Mouse (Mus musculus) G1E (cell line): Measurements from ENCODE around the gene Adgrg6. TPM values are rescaled to one million over a fixed set of nuclear protein-coding genes. Genes with fewer than 3 reads are reported as not detected.

Experiments
- ATAC-seq: 2 replicates; pipeline ENCODE4 v1.8.0; 2016; ENCODE audit warnings: mild to moderate bottlenecking; ENCODE audit not compliant: insufficient number of reproducible peaks, poor library complexity, low FRiP score, severe bottlenecking; ENCODE audit errors: extremely low read depth
- DNase-seq: peaks from one replicate; pipeline ENCODE4 v3.0.0; 2012; ENCODE audit warnings: low spot score
- H3K27me3 ChIP-seq: 2 replicates; pipeline ENCODE4 v1.6.1; 2012; ENCODE audit warnings: mild to moderate bottlenecking, low read length, inconsistent platforms; ENCODE audit not compliant: insufficient read depth
- H3K36me3 ChIP-seq: replicated peaks from 2 replicates; pipeline ENCODE3; 2012; ENCODE audit warnings: mild to moderate bottlenecking, inconsistent platforms
- H3K4me1 ChIP-seq: 2 replicates; pipeline ENCODE4 v1.6.1; 2012; ENCODE audit warnings: low read depth, low read length, inconsistent platforms, mixed read lengths; ENCODE audit not compliant: insufficient read depth
- H3K4me3 ChIP-seq: 2 replicates; pipeline ENCODE4 v1.5.1; 2012; ENCODE audit warnings: low read depth, mild to moderate bottlenecking, inconsistent platforms, low read length, moderate library complexity, mixed read lengths
- H3K9me3 ChIP-seq: replicated peaks from 2 replicates; pipeline ENCODE4 v1.6.1; 2012; ENCODE audit warnings: inconsistent platforms
- CTCF ChIP-seq: IDR thresholded peaks from 2 replicates; pipeline ENCODE4 v1.5.1; 2012; ENCODE audit warnings: low read depth, low read length, inconsistent platforms, mixed read lengths
- GATA1 ChIP-seq: IDR thresholded peaks from 2 replicates; pipeline ENCODE4 v1.6.1; 2012; ENCODE audit warnings: borderline replicate concordance, low read length, inconsistent platforms, mixed read lengths
- GATA2 ChIP-seq: IDR thresholded peaks from 2 replicates; pipeline ENCODE4 v1.6.1; 2012; ENCODE audit warnings: low read depth, low read length, inconsistent platforms, borderline replicate concordance
- POLR2AphosphoS5 ChIP-seq: IDR thresholded peaks from 2 replicates; pipeline ENCODE4 v1.6.1; 2012; ENCODE audit warnings: low read depth, low read length, inconsistent platforms; ENCODE audit not compliant: insufficient replicate concordance
- TAL1 ChIP-seq: conservative IDR thresholded peaks from 2 replicates; pipeline ENCODE4 v1.6.1; 2012; ENCODE audit warnings: low read depth, low read length, inconsistent platforms, mixed read lengths
- polyA plus RNA-seq: library from polyadenylated mRNA; stranded (reverse); fragments of >175 nt; gene quantifications from 2 replicates; pipeline ENCODE4 v1.2.3, GENCODE M21; 2012
- total RNA-seq, 2 experiments: library from RNA; stranded (forward) in 1 of 2; stranded (reverse) in 1 of 2; fragments of 200-1000 nt in 1 of 2; fragments of >200 nt in 1 of 2; fragmentation: Nextera tagmentation in 1 of 2; gene quantifications; 2 replicates each; pipeline ENCODE4 v1.2.3; 2014 to 2017

The Adgrg6 gene
- total and polyA plus RNA-seq, 3 experiments, result 0.16 TPM; not detected in 2

GRCm38 (mm10) chr10:14571143-14571542 lies 25.7 kb upstream of the Adgrg6 start:
- DNase-seq (no peak), ATAC-seq (no peak)
- TF ChIP-seq GATA2 (no peak), POLR2AphosphoS5 (no peak)
- Histone ChIP-seq H3K4me3 (no peak overlapping the region), H3K36me3 (no peaks in the 10 kb centered on the region), H3K27me3 (no peaks in the 10 kb centered on the region), H3K9me3 (no peaks in the 10 kb centered on the region), H3K4me1 (no peaks in the 10 kb centered on the region)

GRCm38 (mm10) chr10:14570616-14571015 lies 25.2 kb upstream of the Adgrg6 start:
- Histone ChIP-seq H3K4me3 (no peak overlapping the region), H3K9me3 (no peaks in the 10 kb centered on the region), H3K27me3 (no peaks in the 10 kb centered on the region), H3K4me1 (no peaks in the 10 kb centered on the region), H3K36me3 (no peaks in the 10 kb centered on the region)
- no peak for DNase-seq
- TF ChIP-seq CTCF, result no peak
- no peak for TF ChIP-seq TAL1
- no peak for TF ChIP-seq GATA1
- TF ChIP-seq GATA2, result no peak
- TF ChIP-seq POLR2AphosphoS5, result no peak
- ATAC-seq, result no peak

- DNase-seq, result no peak
- ATAC-seq, result no peak
Measured at GRCm38 (mm10) chr10:14546111-14546551, 672 bp upstream of the Adgrg6 start.

GRCm38 (mm10) chr10:14544608-14544940 lies 885 bp downstream of the Adgrg6 start:
- ATAC-seq (no peak), DNase-seq (no peak)
- TF ChIP-seq GATA1 (no peak), POLR2AphosphoS5 (no peak), GATA2 (no peak), TAL1 (no peak), CTCF (no peak)
- Histone ChIP-seq H3K4me3 (no peak overlapping the region), H3K4me1 (no peaks in the 10 kb centered on the region), H3K36me3 (no peaks in the 10 kb centered on the region), H3K9me3 (no peaks in the 10 kb centered on the region), H3K27me3 (peaks cover 3% of the 10 kb centered on the region; the same call in 1 of the 2 replicates)

More at GRCm38 (mm10) chr10:14546111-14546551, 672 bp upstream of the Adgrg6 start:
- Histone ChIP-seq H3K36me3 (no peaks in the 10 kb centered on the region), H3K4me1 (no peaks in the 10 kb centered on the region), H3K9me3 (no peaks in the 10 kb centered on the region), H3K27me3 (peaks cover 3% of the 10 kb centered on the region; the same call in 1 of the 2 replicates), H3K4me3 (no peak overlapping the region)
- TF ChIP-seq CTCF, result no peak
- no peak for TF ChIP-seq POLR2AphosphoS5
- no peak for TF ChIP-seq TAL1
- no peak for TF ChIP-seq GATA1
- no peak for TF ChIP-seq GATA2

- ATAC-seq (no peak), DNase-seq (no peak)
- no peaks in the 10 kb centered on the region for H3K9me3 ChIP-seq
- H3K4me3 ChIP-seq, result no peak overlapping the region
- TF ChIP-seq POLR2AphosphoS5, result no peak
- no peak for TF ChIP-seq GATA1
- H3K4me1 ChIP-seq, result no peaks in the 10 kb centered on the region
- peaks cover 3% of the 10 kb centered on the region; the same call in 1 of the 2 replicates for H3K27me3 ChIP-seq
- H3K36me3 ChIP-seq, result no peaks in the 10 kb centered on the region
Measured at GRCm38 (mm10) chr10:14543511-14544067, 1.9 kb downstream of the Adgrg6 start.

- Histone ChIP-seq H3K27me3 (no peaks in the 10 kb centered on the region), H3K9me3 (no peaks in the 10 kb centered on the region), H3K36me3 (no peaks in the 10 kb centered on the region), H3K4me3 (no peak overlapping the region), H3K4me1 (no peaks in the 10 kb centered on the region)
- TF ChIP-seq TAL1 (no peak), POLR2AphosphoS5 (no peak), GATA1 (no peak)
- DNase-seq, result no peak
- ATAC-seq, result no peak
Measured at GRCm38 (mm10) chr10:14537102-14537501, 8.4 kb downstream of the Adgrg6 start.

- H3K36me3 ChIP-seq, result no peaks in the 10 kb centered on the region
- no peaks in the 10 kb centered on the region for H3K9me3 ChIP-seq
Measured at GRCm38 (mm10) chr10:14531090-14531489, 14.4 kb downstream of the Adgrg6 start.

More at GRCm38 (mm10) chr10:14531090-14531489, 14.4 kb downstream of the Adgrg6 start:
- DNase-seq (no peak), ATAC-seq (no peak)
- Histone ChIP-seq H3K4me1 (no peaks in the 10 kb centered on the region), H3K27me3 (no peaks in the 10 kb centered on the region), H3K4me3 (no peak overlapping the region)
- TF ChIP-seq GATA2 (no peak), CTCF (no peak), POLR2AphosphoS5 (no peak), TAL1 (no peak), GATA1 (no peak)
